Mouse (Mus musculus) ES-Bruce4 (cell line): ENCODE measurements around the gene Kitl. TPM values are rescaled to one million over a fixed set of nuclear protein-coding genes. Genes with fewer than 3 reads are reported as not detected.

Source experiments
- H3K27ac ChIP-seq: 2 replicates; pipeline ENCODE4 v1.5.1; 2012; ENCODE audit warnings: low read length, inconsistent platforms; ENCODE audit not compliant: insufficient read depth
- H3K27me3 ChIP-seq: 2 replicates; pipeline ENCODE4 v1.6.1; 2012; ENCODE audit warnings: mild to moderate bottlenecking, low read length, inconsistent platforms; ENCODE audit not compliant: control insufficient read depth, poor library complexity, insufficient read depth, severe bottlenecking
- H3K36me3 ChIP-seq: 2 replicates; pipeline ENCODE4 v1.6.1; 2012; ENCODE audit warnings: inconsistent platforms, mild to moderate bottlenecking, low read length, moderate library complexity; ENCODE audit not compliant: control insufficient read depth, poor library complexity, insufficient read depth, severe bottlenecking
- H3K4me1 ChIP-seq: one replicate; pipeline ENCODE4 v1.8.1; 2011; ENCODE audit warnings: low read length; ENCODE audit not compliant: control insufficient read depth, insufficient read depth
- H3K4me3 ChIP-seq: 2 replicates; pipeline ENCODE4 v1.5.1; 2011; ENCODE audit warnings: low read depth, mild to moderate bottlenecking, low read length
- H3K9ac ChIP-seq: 2 replicates; pipeline ENCODE4 v1.6.1; 2012; ENCODE audit warnings: low read depth, mild to moderate bottlenecking, inconsistent platforms; ENCODE audit not compliant: poor library complexity, severe bottlenecking
- H3K9me3 ChIP-seq: replicated peaks from 2 replicates; pipeline ENCODE4 v1.6.1; 2012; ENCODE audit warnings: mild to moderate bottlenecking, low read length, inconsistent platforms; ENCODE audit not compliant: control insufficient read depth, poor library complexity, insufficient read depth, severe bottlenecking
- CTCF ChIP-seq: IDR thresholded peaks from one replicate; pipeline ENCODE4 v1.8.1; 2011; ENCODE audit warnings: low read depth, low read length
- EP300 ChIP-seq: IDR thresholded peaks from 2 replicates; pipeline ENCODE4 v1.6.1; 2011; ENCODE audit warnings: low read depth, low read length; ENCODE audit not compliant: insufficient read depth
- POLR2A ChIP-seq: IDR thresholded peaks from one replicate; pipeline ENCODE4 v1.8.1; 2011; ENCODE audit warnings: low read length; ENCODE audit not compliant: insufficient read depth
- polyA plus RNA-seq: library from polyadenylated mRNA; stranded (reverse); fragments of >200 nt; gene quantifications from 2 replicates; pipeline ENCODE4 v1.2.4, GENCODE M21; 2011; ENCODE audit warnings: low read depth; ENCODE audit not compliant: missing spikeins, insufficient read depth, insufficient read length

The Kitl gene
- polyA plus RNA-seq: 8.9 and 9.6 TPM in 2 replicates

DNA sequence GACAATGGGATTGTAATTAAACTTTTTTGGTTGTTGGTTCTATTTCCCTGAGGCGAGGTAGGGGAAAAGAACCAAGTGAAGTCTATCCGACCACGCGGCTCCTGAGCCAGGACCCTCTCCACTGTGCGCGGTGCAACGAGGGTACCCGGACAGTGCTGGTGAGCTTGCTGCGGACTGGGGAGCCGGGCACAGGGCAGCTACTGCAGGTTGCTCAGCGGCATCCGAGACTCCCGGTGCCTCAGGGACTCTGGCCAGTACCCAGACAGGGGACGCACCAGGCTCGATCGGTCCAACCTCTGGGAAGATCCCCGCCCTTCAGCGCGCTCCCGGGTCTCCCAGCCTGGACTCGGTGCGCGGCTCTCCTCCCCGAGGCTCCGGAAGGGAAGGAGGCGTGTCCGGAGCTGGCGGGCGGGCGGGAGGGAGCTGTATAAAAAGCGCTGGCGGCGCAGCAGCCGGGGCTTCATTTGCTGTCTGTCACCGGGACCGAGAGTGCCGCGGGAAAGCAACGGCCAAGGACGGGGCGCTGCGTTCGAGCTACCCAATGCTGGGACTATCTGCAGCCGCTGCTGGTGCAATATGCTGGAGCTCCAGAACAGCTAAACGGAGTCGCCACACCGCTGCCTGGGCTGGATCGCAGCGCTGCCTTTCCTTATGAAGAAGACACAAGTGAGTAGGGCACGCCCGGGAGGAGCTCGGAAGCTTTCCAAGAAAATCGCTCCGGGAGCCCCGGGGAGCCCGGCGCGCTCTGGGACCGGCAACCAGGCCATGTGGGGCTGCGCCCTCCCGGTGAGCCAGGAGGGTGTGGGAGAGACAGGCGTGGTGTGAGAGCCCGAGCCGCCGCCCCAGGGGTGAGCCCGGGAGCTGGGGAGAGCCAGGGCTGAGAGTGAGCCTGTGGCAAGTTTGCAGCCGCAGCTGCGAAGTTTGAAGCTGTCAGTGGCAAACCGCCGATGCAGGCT, at the start of gene Kitl:
Kitl (plus strand) TSS at position 261 of the 956 bp plus-strand sequence.
- peak within 1 kb of the TSS; percentile 56 for H3K9ac ChIP-seq
- peak within 1 kb of the TSS; percentile 87 for H3K4me3 ChIP-seq
- H3K27me3 ChIP-seq: peaks cover 7% of the 10 kb centered on the region
- TF ChIP-seq CTCF (no peak), POLR2A (no peak), EP300 (no peak)
- no peaks in the 10 kb centered on the region for H3K9me3 ChIP-seq
- H3K4me1 ChIP-seq: no peaks in the 10 kb centered on the region
- no peak within 1 kb of the TSS for H3K27ac ChIP-seq
- no peaks in the 10 kb centered on the region for H3K36me3 ChIP-seq

DNA sequence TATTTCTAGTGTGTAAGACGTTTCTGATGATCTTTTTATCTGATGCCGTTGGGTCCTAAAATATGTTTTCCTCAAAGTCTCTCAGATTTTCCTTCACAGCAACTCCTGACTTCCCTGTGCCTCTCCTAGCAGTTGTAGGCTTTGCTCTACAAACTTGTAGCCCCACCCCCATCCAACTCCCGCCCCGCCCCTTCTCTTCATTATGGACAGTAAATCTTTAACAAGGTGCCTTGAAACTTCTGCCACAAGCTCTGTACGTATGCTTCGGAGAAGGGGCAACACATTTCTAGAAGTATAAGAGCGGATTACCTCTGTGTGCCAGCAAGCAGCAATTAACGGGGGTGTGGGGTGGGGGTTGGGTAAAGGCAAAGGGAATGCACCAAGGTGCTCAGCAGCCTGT, 42.6 kb upstream of the Kitl start:
- Histone ChIP-seq H3K36me3 (no peaks in the 10 kb centered on the region), H3K9ac (no peak overlapping the region), H3K4me3 (no peak overlapping the region), H3K4me1 (no peaks in the 10 kb centered on the region), H3K27ac (no peak overlapping the region), H3K9me3 (no peaks in the 10 kb centered on the region), H3K27me3 (no peaks in the 10 kb centered on the region)
- no peak for TF ChIP-seq POLR2A
- TF ChIP-seq CTCF: no peak
- no peak for TF ChIP-seq EP300

DNA sequence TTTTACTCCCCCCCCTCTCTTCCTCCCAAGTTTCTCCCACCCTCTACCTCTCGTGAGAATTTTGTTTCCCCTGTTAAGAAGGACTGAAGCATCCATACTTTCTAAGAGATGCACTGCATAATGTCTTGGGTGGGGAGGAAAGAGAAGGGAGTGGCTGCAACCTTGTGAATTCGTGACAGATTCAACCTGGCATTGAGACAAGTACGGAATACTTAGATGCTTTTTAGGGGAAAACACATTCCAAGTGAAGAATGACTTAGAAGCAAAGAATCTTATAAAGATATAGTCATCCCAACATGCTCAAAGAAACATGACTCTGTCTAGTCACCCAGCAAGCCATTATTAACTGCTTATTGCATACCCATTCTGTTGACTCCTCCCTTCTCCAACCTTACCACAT, 35.3 kb upstream of the Kitl start:
- Histone ChIP-seq H3K9ac (no peak overlapping the region), H3K4me3 (no peak overlapping the region), H3K27ac (no peak overlapping the region), H3K9me3 (no peaks in the 10 kb centered on the region), H3K27me3 (no peaks in the 10 kb centered on the region), H3K4me1 (no peaks in the 10 kb centered on the region), H3K36me3 (no peaks in the 10 kb centered on the region)
- no peak for TF ChIP-seq EP300
- TF ChIP-seq POLR2A: no peak

DNA sequence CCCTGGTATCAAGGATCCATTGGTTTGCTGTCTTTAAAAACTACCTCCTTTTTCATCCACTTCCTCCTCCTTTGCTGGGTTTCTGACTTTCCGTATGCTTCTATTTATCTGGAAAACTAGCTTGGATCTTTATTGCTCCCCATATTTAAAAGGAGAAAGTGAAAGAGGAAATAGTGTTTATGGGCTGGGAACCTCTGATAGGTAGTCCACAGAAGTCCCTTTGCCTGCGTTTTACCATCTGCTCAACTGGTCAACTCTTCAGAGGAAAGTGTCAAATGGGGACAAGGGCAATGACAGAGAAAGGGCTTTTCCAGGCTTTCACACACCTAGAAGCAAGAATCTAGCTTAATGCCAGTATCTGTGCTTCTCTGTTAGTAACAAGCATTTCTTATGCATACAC, 34.5 kb upstream of the Kitl start:
- Histone ChIP-seq H3K27ac (no peak overlapping the region), H3K4me1 (no peaks in the 10 kb centered on the region), H3K36me3 (no peaks in the 10 kb centered on the region), H3K27me3 (no peaks in the 10 kb centered on the region), H3K9ac (no peak overlapping the region), H3K4me3 (no peak overlapping the region), H3K9me3 (no peaks in the 10 kb centered on the region)
- TF ChIP-seq EP300 (no peak), CTCF (no peak), POLR2A (no peak)

DNA sequence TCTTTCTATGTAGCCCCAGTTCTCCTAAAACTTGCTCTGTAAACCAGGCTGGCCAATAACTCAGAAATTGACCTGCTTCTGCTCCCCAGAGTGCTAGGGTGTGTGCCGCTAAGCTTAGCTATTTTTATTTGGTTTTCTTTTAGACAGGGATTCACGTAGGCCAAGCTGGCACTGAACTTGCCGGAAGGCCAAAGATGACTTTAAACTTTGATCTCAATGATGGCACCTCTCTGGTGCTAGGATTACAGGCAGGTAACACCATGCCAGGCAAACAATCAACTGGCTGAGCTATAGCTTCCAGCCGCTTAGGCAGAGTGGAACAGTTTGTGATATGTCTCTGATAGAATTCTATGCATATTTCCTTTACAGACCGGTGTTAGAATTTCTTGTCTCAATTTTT, 33.5 kb upstream of the Kitl start:
- no peaks in the 10 kb centered on the region for H3K36me3 ChIP-seq
- no peak overlapping the region for H3K9ac ChIP-seq
- H3K4me3 ChIP-seq: no peak overlapping the region
- no peaks in the 10 kb centered on the region for H3K4me1 ChIP-seq
- H3K9me3 ChIP-seq: no peaks in the 10 kb centered on the region
- no peak overlapping the region for H3K27ac ChIP-seq
- no peaks in the 10 kb centered on the region for H3K27me3 ChIP-seq
- no peak for TF ChIP-seq EP300
- TF ChIP-seq POLR2A: no peak
- no peak for TF ChIP-seq CTCF

DNA sequence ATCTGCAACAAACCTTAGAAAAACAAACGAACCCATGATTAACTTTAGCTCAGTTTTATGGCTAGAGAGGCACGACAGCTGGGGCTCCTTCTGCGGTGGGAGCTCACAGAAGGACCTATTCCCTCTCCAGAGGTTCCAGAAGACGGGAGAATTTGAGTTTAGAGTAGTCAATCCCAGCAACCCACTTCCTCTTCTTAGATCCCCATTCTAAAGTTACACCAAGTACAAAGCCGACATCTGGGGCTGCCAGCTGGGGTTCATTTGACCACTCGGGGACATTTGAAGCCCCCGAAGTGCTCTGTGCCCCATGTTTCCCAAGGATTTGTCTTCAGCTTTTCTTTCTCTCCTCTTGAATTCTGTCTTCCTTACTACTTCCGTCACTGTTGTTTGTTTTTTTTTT, 28.7 kb upstream of the Kitl start:
- Histone ChIP-seq H3K27me3 (no peaks in the 10 kb centered on the region), H3K36me3 (no peaks in the 10 kb centered on the region), H3K9ac (no peak overlapping the region), H3K4me3 (no peak overlapping the region), H3K27ac (no peak overlapping the region), H3K4me1 (no peaks in the 10 kb centered on the region), H3K9me3 (no peaks in the 10 kb centered on the region)
- no peak for TF ChIP-seq EP300
- TF ChIP-seq POLR2A: no peak
- TF ChIP-seq CTCF: no peak
